ENCODE assay signal across 8 mouse cellular contexts in genomic region chr11:18872118-18872751, GRCm38 (mm10).
A peak's percentile ranks its signal among the peaks of the same experiment; 100 is the strongest.
DNase-seq lines count a peak whose midpoint lies in the region; ATAC-seq and TF ChIP-seq lines count a peak whose summit lies in the region.

No protein-coding gene starts in this region.

- WGBS in forebrain, embryonic 10.5 days, result 2% methylated on average over 12 of the region's 12 CpGs
- 5% methylated on average over 12 of the region's 12 CpGs for WGBS in forebrain, postnatal 0 days
- WGBS in lung, embryonic 15.5 days, result 5% methylated on average over 12 of the region's 12 CpGs
- WGBS in limb, embryonic 10.5 days, result 3% methylated on average over 12 of the region's 12 CpGs
- WGBS in stomach, embryonic 15.5 days, result 6% methylated on average over 12 of the region's 12 CpGs

- H3K4me3 ChIP-seq in forebrain, embryonic 10.5 days, result peak overlapping the region; percentile 49
- no peak overlapping the region for H3K4me3 ChIP-seq in forebrain, postnatal 0 days (ENCODE audit: low read depth, low read length)
- peak overlapping the region; percentile 44 for H3K4me3 ChIP-seq in lung, embryonic 15.5 days
- H3K4me3 ChIP-seq in limb, embryonic 10.5 days, result peak overlapping the region; percentile 58
- peak overlapping the region; percentile 52 for H3K4me3 ChIP-seq in stomach, embryonic 15.5 days (replicated peaks)

- H3K4me2 ChIP-seq in forebrain, postnatal 0 days (ENCODE audit: low read depth), result no peak overlapping the region
- H3K4me2 ChIP-seq in lung, embryonic 15.5 days, result peak overlapping the region; percentile 85
- H3K4me2 ChIP-seq in stomach, embryonic 15.5 days, result peak overlapping the region; percentile 77

- ATAC-seq in forebrain, postnatal 0 days, result no peak
- no peak for ATAC-seq in lung, embryonic 15.5 days (ENCODE audit: borderline replicate concordance, extremely low read depth, low FRiP score, low TSS enrichment)
- ATAC-seq in stomach, embryonic 15.5 days (ENCODE audit: insufficient read depth, low FRiP score, low read depth), result no peak

- peaks cover 99% of the 10 kb centered on the region for H3K27me3 ChIP-seq in forebrain, embryonic 10.5 days (ENCODE audit: poor library complexity, severe bottlenecking)
- H3K27me3 ChIP-seq in forebrain, postnatal 0 days (ENCODE audit: insufficient read depth, low read length), result peaks cover 65% of the 10 kb centered on the region
- peaks cover 26% of the 10 kb centered on the region for H3K27me3 ChIP-seq in lung, embryonic 15.5 days
- peaks cover 71% of the 10 kb centered on the region for H3K27me3 ChIP-seq in limb, embryonic 10.5 days (ENCODE audit: low read depth, poor library complexity, severe bottlenecking)
- no peaks in the 10 kb centered on the region for H3K27me3 ChIP-seq in stomach, embryonic 15.5 days (replicated peaks)

- no peak overlapping the region; the same call in 1 of the 2 replicates for H3K27ac ChIP-seq in forebrain, embryonic 10.5 days
- no peak overlapping the region for H3K27ac ChIP-seq in forebrain, postnatal 0 days (ENCODE audit: low read depth, low read length)
- H3K27ac ChIP-seq in lung, embryonic 15.5 days, result peak overlapping the region; percentile 82; the same call in 1 of the 2 replicates
- peak overlapping the region; percentile 91 for H3K27ac ChIP-seq in limb, embryonic 10.5 days
- H3K27ac ChIP-seq in stomach, embryonic 15.5 days, result peak overlapping the region; percentile 97

- H3K9ac ChIP-seq in forebrain, postnatal 0 days, result no peak overlapping the region
- H3K9ac ChIP-seq in lung, embryonic 15.5 days, result peak overlapping the region; percentile 64; the same call in 1 of the 2 replicates
- H3K9ac ChIP-seq in stomach, embryonic 15.5 days, result no peak overlapping the region

- peaks cover 68% of the 10 kb centered on the region for H3K4me1 ChIP-seq in forebrain, embryonic 10.5 days
- 0 out of 2 replicates have a peak, but pooled peaks cover 10% of the 10 kb centered on the region for H3K4me1 ChIP-seq in forebrain, postnatal 0 days (ENCODE audit: insufficient read depth)
- peaks cover 35% of the 10 kb centered on the region for H3K4me1 ChIP-seq in lung, embryonic 15.5 days
- peaks cover 76% of the 10 kb centered on the region for H3K4me1 ChIP-seq in limb, embryonic 10.5 days
- H3K4me1 ChIP-seq in stomach, embryonic 15.5 days, result 0 out of 2 replicates have a peak, but pooled peaks cover 16% of the 10 kb centered on the region

- DNase-seq in forebrain, embryonic 10.5 days (ENCODE audit: extremely low spot score, low spot score), result no peak
- DNase-seq in forebrain, postnatal 0 days, result no peak
- DNase-seq in lung, postnatal 4 days, result no peak
- no peak for DNase-seq in limb, embryonic 10.5 days (ENCODE audit: low spot score)
- no peak for DNase-seq in left cerebral cortex, postnatal 10 days (ENCODE audit: extremely low spot score in 1 of 2, low spot score in 2 of 2)
- DNase-seq in layer of hippocampus, postnatal 36 days, result no peak

- no peaks in the 10 kb centered on the region for H3K9me3 ChIP-seq in forebrain, embryonic 10.5 days
- H3K9me3 ChIP-seq in forebrain, postnatal 0 days (ENCODE audit: low read length), result no peaks in the 10 kb centered on the region
- no peaks in the 10 kb centered on the region for H3K9me3 ChIP-seq in lung, embryonic 15.5 days
- no peaks in the 10 kb centered on the region for H3K9me3 ChIP-seq in limb, embryonic 10.5 days (replicated peaks)
- no peaks in the 10 kb centered on the region for H3K9me3 ChIP-seq in stomach, embryonic 15.5 days

- H3K36me3 ChIP-seq in forebrain, embryonic 10.5 days (replicated peaks), result no peaks in the 10 kb centered on the region
- H3K36me3 ChIP-seq in forebrain, postnatal 0 days (ENCODE audit: insufficient read depth), result no peaks in the 10 kb centered on the region
- H3K36me3 ChIP-seq in lung, embryonic 15.5 days, result no peaks in the 10 kb centered on the region
- H3K36me3 ChIP-seq in limb, embryonic 10.5 days, result no peaks in the 10 kb centered on the region
- no peaks in the 10 kb centered on the region for H3K36me3 ChIP-seq in stomach, embryonic 15.5 days

- no peak for TF ChIP-seq CTCF in forebrain, postnatal 0 days (IDR thresholded peaks at IDR 0.05; ENCODE audit: low read depth)

- intact Hi-C loops in left cerebral cortex, postnatal 10 days (cut with DNase I), result no loop called here

Comparison
In these comparisons a context has a peak if more than half of its experiments do, and no peak if none do; other contexts are left out.
1. H3K27ac ChIP-seq: peak in lung, embryonic 15.5 days (single experiment), limb, embryonic 10.5 days (single experiment) and stomach, embryonic 15.5 days (single experiment); none in forebrain, embryonic 10.5 days (single experiment) and forebrain, postnatal 0 days (single experiment).